Mouse (Mus musculus): ENCODE measurements around the gene Rmnd5b. TPM values are rescaled to one million over a fixed set of nuclear protein-coding genes. Genes with fewer than 3 reads are reported as not detected.

Gene Rmnd5b
- polyA plus RNA-seq, 1 experiment from 2014 or later, result 16.0 TPM

DNA sequence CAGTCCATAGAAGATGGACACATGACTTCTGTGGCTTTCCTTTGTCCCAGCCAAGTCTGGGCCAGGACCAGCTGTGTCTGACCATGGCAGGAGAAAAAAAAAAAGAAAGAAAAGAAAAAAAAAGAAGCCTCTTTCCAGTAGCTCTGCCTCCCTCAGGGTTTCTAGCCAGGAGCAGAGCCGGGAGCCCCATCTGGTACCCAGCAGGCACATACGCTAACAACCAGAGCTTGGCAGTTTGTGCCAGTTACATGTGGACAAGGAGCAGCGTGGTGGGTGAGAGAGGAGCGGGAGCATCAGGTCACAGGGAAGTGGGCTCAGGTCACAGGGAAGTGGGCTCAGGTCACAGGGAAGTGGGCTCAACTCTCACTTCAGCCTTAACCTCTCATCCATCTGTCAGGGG is 59.2 kb downstream of the Rmnd5b start:
- Histone ChIP-seq H3K4me1 (ENCODE audit: insufficient read depth) (no peaks in the 10 kb centered on the region), H3K36me3 (replicated peaks; ENCODE audit: insufficient read depth, low read length) (no peaks in the 10 kb centered on the region), H3K4me2 (ENCODE audit: low read depth, low read length) (no peak overlapping the region), H3K27me3 (ENCODE audit: insufficient read depth, low read length) (no peaks in the 10 kb centered on the region), H3K9ac (replicated peaks) (no peak overlapping the region), H3K9me3 (ENCODE audit: low read length) (no peaks in the 10 kb centered on the region), H3K4me3 (ENCODE audit: low read depth, low read length) (no peak overlapping the region), H3K27ac (ENCODE audit: low read depth) (no peak overlapping the region)
- no peak for ATAC-seq
- WGBS (ENCODE audit: insufficient replicate concordance), result 87% methylated on average over 4 of the region's 4 CpGs
- DNase-seq, result no peak
- TF ChIP-seq CTCF (IDR thresholded peaks at IDR 0.05; ENCODE audit: low read depth) (no peak), EP300 (IDR thresholded peaks at IDR 0.05; ENCODE audit: low read depth) (no peak)

Other genes with a start within 250 kb of the Rmnd5b start
- gene Phykpl, start 51.1 kb downstream of the Rmnd5b start, polyA plus RNA-seq (2015; fragmentation: Nextera tagmentation; extraction: Ambion mirVana), result 14.5 TPM in 2 replicates
- gene Hnrnpab, start 29.0 kb downstream of the Rmnd5b start, polyA plus RNA-seq (2015; fragmentation: Nextera tagmentation; extraction: Ambion mirVana), result 114 and 130 TPM in 2 replicates
- 70.1 and 76.2 TPM in 2 replicates for gene Nhp2, start 16.2 kb downstream of the Rmnd5b start, polyA plus RNA-seq (2015; fragmentation: Nextera tagmentation; extraction: Ambion mirVana)
- gene N4bp3, start 14.9 kb upstream of the Rmnd5b start, polyA plus RNA-seq (2015; fragmentation: Nextera tagmentation; extraction: Ambion mirVana), result 2.4 and 2.8 TPM in 2 replicates
- gene D930048N14Rik, start 15.1 kb upstream of the Rmnd5b start, polyA plus RNA-seq (2015; fragmentation: Nextera tagmentation; extraction: Ambion mirVana), result 0.15 and 0.34 TPM in 2 replicates
- 61.9 and 66.5 TPM in 2 replicates for gene 0610009B22Rik, start 53.0 kb upstream of the Rmnd5b start, polyA plus RNA-seq (2015; fragmentation: Nextera tagmentation; extraction: Ambion mirVana)
- 14.1 and 15.0 TPM in 2 replicates for gene Sec24a, start 127.7 kb upstream of the Rmnd5b start, polyA plus RNA-seq (2015; fragmentation: Nextera tagmentation; extraction: Ambion mirVana)
- 204 TPM in 2 replicates for gene Sar1b, start 127.8 kb upstream of the Rmnd5b start, polyA plus RNA-seq (2015; fragmentation: Nextera tagmentation; extraction: Ambion mirVana)
- gene Jade2, start 221.8 kb upstream of the Rmnd5b start, polyA plus RNA-seq (2015; fragmentation: Nextera tagmentation; extraction: Ambion mirVana), result 0.86 and 1.0 TPM in 2 replicates